Mouse (Mus musculus) kidney, adult 18-20 months (tissue): ENCODE data around the gene Them4.
A peak's percentile ranks its signal among the peaks of the same experiment; 100 is the strongest.
"Not testable (repeated sequence)": the region's sequence is repeated elsewhere in the genome, so short reads cannot be mapped to it uniquely, and the experiment has no call there.

Experiments
- DNase-seq: peaks from one replicate; pipeline ENCODE4 v3.0.0; 2021

Them4 gene

GRCm38 (mm10) chr3:94309633-94310363 lies at the start of gene Them4:
Gene Them4, plus strand, starts transcription at chr3:94310089.
- peak; percentile 97 for DNase-seq

- peak; percentile 5 for DNase-seq
Observed at GRCm38 (mm10) chr3:94260598-94260997, 49.3 kb upstream of the Them4 start.

GRCm38 (mm10) chr3:94263736-94264135 lies 46.2 kb upstream of the Them4 start, which contains the start of gene Gm4778:
Gene Gm4778, plus strand, starts transcription at chr3:94264036.
- DNase-seq: not testable (repeated sequence)

GRCm38 (mm10) chr3:94275991-94276390 lies 33.9 kb upstream of the Them4 start:
- peak; percentile 5 for DNase-seq

GRCm38 (mm10) chr3:94305457-94305856 lies 4.4 kb upstream of the Them4 start:
- DNase-seq: no peak

- no peak for DNase-seq
Observed at GRCm38 (mm10) chr3:94306975-94307374, 2.9 kb upstream of the Them4 start.

- DNase-seq: no peak
Observed at GRCm38 (mm10) chr3:94310491-94310890, 602 bp downstream of the Them4 start.

- no peak for DNase-seq
Observed at GRCm38 (mm10) chr3:94310911-94311310, 1.0 kb downstream of the Them4 start.

GRCm38 (mm10) chr3:94311376-94311775 lies 1.5 kb downstream of the Them4 start:
- peak; percentile 25 for DNase-seq

GRCm38 (mm10) chr3:94328681-94329080 lies 18.8 kb downstream of the Them4 start:
- DNase-seq: no peak

GRCm38 (mm10) chr3:94334442-94334841 lies 24.6 kb downstream of the Them4 start:
- no peak for DNase-seq

- DNase-seq: no peak
Observed at GRCm38 (mm10) chr3:94338522-94338921, 28.6 kb downstream of the Them4 start.

- no peak for DNase-seq
Observed at GRCm38 (mm10) chr3:94341959-94342422, 32.1 kb downstream of the Them4 start, which contains the start of gene Them5. Gene Them5, plus strand, starts transcription at chr3:94342099.

- DNase-seq: no peak
Observed at GRCm38 (mm10) chr3:94342552-94342951, 32.7 kb downstream of the Them4 start.

- DNase-seq: no peak
Observed at GRCm38 (mm10) chr3:94344182-94344581, 34.3 kb downstream of the Them4 start.

- DNase-seq: no peak
Observed at GRCm38 (mm10) chr3:94344897-94345296, 35.0 kb downstream of the Them4 start.

- no peak for DNase-seq
Observed at GRCm38 (mm10) chr3:94348146-94348545, 38.3 kb downstream of the Them4 start.

- DNase-seq: peak; percentile 20
Observed at GRCm38 (mm10) chr3:94360812-94361211, 50.9 kb downstream of the Them4 start.

- DNase-seq: no peak
Observed at GRCm38 (mm10) chr3:94362138-94362537, 52.2 kb downstream of the Them4 start, which contains the start of gene C2cd4d. Gene C2cd4d, plus strand, starts transcription at chr3:94362438.

- DNase-seq: peak; percentile 62
Observed at GRCm38 (mm10) chr3:94363291-94364153, 53.6 kb downstream of the Them4 start.

- no peak for DNase-seq
Observed at GRCm38 (mm10) chr3:94364154-94364526, 54.3 kb downstream of the Them4 start.

- peak; percentile 82 for DNase-seq
Observed at GRCm38 (mm10) chr3:94366761-94367160, 56.9 kb downstream of the Them4 start.

GRCm38 (mm10) chr3:94367511-94367910 lies 57.6 kb downstream of the Them4 start:
- DNase-seq: peak; percentile 7

- no peak for DNase-seq
Observed at GRCm38 (mm10) chr3:94368631-94369030, 58.7 kb downstream of the Them4 start.
